Mouse (Mus musculus): ENCODE data around the gene Efna3.

Gene Efna3

DNA sequence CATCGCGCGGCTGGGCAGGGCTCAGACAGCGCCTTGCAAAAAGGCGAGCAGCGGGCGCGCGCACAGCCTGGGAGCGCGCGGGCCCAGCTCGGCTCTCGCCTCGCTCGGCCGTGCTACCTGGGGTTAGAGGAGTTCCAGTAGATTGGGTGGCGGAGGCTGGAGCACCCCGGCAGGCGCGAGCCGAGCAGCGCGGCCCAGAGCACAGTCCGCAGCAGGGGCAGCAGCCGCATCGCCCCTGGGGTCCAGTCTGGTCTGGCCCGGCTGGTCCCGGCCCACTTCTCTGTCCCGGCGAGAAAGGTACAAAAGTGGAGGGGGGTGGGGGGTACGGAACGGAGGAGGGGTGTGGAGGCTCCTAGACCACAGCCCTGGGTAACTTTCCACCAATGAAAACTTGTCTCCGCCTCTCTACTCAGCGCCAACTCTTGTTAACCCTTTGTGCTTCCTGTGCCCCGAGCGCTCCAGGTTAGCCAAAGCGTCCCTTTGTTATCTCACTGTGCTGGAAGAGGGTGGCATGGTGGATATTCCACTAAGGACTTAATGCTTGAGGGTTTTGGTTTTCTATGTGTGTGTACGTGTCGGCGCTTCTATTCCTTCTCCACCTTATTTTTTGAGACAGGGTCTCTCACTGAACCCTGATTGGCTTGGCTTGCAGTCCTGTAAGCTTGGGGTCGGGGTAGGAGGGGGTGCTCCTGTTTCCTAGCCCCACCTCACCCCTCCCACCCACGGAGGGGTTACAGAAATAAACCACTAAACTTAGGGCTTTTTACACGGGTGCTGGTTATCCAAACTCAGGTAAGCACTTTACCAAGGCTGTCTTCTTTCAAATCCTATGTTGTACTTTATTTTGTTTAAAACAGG, 15.2 kb upstream of the Efna3 start, which contains the start of gene Efna4:
Efna4 (minus strand) TSS at position 308 of the 858 bp plus-strand sequence.
- DNase-seq (ENCODE audit: inconsistent ontology term): peak; percentile 86

DNA sequence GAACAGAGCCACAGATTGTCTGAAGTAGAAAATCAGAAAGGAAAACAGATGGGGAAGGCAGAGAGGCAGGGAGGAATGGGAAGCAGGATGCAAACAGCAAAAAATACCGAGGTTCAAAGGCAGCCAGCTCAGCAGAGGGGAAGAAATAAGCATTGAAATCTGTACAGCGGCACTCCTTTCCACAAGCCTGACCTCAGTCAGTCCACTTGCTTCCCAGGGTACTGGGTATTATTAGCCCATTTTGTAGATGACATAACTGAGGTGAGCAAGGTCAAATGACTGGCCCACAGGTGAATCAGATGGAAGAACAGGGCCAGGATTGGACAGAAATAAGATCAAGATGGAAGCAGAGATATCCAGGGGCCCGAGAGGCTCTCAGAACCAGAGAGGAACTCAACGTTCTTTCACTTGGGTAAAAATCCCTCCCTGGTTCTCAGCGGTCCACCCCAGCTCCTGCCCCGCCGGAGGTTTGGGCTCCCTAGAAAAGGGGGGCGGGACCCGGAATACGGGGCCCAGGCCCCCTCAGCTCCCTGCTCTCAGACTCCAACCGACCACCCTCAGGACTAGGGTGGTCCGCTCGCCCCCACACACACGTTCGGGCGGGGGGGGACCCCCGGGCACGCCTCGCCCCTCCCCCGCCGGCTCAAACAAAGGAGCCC, 14.4 kb upstream of the Efna3 start:
- peak; percentile 24 for DNase-seq (ENCODE audit: inconsistent ontology term)

DNA sequence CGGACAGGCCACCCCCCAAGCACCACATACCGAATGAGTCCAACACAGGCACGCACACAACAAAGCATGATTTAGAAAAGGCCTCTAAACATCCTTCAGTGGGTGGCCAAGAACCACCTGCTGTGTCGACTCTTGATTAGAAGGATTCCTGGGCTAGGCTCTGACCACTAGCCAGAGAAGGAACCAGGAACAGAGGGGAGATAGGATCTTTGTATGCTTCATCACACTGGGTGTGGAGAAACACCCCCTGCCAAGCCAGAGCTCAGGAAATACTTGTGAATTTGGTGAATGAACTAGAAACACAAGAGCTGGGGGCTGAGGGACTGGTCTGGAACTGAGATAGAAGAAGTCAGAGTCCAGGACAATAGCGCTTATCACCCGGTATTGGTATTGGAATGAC, 13.8 kb upstream of the Efna3 start:
- peak; percentile 44 for DNase-seq (ENCODE audit: inconsistent ontology term)

DNA sequence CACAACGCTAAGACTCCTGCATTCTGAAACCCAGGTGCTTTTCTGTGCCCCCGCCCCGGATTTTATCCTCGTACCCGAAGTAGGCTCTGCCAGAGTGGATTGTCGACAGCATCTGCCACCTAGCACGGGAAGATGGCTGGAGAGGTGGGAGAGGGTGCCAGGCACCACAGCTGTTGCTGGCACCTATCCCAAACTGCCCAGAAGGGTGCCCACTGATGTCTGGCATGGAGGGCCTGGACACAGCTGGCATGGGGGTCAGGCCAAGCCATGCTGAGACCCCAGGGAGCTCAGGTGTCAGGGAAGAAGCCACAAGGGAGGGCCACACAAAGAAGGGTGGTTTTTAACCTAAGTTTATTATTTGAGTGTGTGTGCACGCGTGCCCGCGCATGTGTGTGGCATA, 10.3 kb upstream of the Efna3 start:
- no peak for DNase-seq (ENCODE audit: inconsistent ontology term)

DNA sequence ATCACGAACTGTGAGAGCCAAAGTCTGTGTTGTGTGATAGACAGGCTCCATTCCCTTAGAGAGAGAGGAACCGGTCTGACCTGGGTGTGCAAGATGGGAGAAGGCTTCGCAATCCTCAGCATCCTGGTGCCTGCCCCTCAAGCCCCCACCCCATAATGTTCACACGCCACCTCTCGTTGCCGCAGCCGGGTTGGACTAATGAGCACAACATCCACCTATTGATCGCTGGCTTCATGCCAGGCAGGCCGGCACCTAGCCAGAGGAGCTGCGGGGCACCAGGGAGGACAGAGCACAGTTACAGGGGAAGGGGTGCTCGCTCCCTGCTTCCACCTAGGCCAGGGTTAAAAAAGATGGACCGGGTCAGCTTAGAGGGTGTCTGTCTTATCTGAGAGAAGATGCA, 9.7 kb upstream of the Efna3 start:
- no peak for DNase-seq (ENCODE audit: inconsistent ontology term)

DNA sequence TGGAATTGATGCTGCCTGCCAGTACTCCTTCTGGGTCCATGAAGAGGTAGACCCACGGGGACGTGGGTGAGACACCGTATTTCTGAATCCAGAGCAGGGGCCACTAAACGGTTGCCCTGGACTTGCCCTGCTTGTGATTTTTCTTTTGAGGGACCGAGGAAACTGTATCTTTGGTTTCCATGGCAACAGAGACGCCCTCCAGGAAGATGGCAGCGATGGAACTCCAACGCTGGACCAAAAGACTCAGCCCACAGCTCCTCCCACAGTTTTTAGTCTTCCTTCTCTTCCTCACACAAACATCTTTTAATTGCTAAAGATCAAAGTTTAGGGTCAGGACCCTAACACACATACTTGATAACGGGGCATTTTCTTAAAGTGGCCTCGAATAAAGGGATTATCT, 9.2 kb upstream of the Efna3 start:
- DNase-seq (ENCODE audit: inconsistent ontology term): no peak

DNA sequence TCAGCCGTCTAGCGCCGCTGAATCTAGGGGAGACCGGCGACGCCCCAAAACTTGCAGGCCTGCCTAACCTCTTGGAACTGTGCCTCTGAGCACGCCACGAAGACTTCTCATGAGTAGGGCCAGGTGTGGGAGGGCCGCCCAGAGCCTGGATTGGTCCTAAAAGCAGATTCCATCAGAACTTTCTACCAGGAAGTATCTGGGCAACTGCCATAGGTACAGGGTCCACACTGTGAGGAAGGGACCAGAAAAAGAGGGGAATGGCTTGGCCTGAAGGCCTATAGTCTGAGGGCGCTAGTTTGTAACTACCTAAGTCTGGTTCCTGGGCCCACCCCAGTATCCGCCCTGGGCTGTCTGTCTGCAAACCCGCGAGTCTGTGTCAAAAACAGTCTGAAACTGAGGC, 8.8 kb upstream of the Efna3 start:
- DNase-seq (ENCODE audit: inconsistent ontology term): no peak

DNA sequence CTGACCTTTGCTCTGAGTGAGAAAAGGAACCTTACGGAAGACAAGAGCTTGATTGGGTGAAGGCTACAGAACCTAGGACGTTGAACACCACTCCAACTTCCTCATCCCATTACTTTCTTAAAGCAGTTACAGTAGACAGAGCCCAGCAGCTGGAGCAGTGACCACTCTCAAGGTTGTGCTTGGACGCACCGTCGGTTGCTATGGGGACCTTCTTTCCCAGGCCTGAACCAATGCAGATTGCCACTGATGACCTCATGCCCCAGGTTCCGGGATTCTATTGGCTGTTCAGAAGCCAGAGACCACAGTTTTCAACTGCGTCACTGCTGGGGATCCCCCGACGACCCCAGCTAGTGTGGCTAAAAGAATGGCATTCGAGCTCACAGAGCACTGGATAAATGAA, 8.2 kb upstream of the Efna3 start:
- DNase-seq (ENCODE audit: inconsistent ontology term): no peak

DNA sequence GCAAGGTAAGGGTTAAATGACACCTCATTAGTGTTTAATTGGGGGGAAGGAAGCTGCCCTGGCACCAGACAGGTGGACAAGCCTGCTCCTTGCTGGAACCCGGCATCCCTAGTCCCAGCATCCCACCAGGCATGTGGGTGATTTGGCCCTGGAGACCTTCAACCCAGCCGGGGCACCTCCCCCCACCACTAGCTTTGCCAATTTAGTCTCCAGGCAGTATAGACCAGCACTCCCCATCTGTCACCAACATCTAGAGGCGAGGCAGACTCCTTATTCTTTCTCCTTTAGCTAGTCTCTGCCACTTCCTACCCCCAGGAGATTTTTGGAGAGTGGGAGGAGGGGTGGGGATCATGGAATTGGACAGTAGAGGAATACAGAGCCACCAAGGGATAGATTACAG, 7.6 kb upstream of the Efna3 start:
- DNase-seq (ENCODE audit: inconsistent ontology term): no peak

DNA sequence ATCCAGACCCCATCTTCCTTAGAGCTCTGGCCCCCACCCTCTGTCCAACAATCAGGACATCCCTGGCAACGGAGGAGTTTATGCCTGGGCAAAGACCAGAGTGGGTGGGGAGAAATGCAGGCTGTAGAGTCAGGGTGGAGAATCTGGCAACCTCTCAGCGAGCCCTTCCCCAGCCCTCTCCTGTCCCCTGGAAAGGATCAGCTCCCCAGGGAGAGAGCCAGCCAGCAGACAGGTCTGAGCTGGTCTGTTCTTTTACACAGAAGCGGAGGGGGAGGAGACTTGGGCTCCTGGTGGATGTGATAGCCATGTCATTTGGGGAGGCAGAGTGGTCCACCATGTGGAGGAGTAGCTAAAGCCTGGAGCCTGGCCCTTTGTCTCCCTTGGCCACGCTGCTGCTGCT, 5.9 kb upstream of the Efna3 start:
- no peak for DNase-seq (ENCODE audit: inconsistent ontology term)

DNA sequence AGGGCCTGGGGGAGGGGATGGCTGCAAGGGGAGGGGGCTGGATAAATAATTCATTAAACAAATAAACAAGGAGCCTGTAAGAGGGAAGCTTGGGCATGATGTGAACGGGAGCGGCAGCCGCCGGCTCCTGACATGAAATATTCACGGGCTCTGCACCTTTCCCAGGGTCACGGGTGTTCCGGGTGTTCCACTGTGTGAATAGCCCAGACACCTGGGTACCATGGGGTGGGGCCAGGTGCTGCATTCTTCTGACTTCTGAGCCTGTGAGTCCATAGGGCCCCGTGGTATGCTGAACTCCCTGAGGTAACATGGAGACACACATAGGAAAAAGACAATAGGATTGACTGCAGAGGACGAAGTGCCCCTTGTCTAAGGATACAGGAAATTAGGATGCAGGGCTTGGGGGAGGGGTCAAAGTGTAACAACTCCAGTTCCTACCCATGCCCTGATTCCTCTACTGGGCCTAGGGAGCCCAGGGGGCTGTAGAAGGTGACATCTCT, 4.7 kb upstream of the Efna3 start:
- DNase-seq (ENCODE audit: inconsistent ontology term): no peak

DNA sequence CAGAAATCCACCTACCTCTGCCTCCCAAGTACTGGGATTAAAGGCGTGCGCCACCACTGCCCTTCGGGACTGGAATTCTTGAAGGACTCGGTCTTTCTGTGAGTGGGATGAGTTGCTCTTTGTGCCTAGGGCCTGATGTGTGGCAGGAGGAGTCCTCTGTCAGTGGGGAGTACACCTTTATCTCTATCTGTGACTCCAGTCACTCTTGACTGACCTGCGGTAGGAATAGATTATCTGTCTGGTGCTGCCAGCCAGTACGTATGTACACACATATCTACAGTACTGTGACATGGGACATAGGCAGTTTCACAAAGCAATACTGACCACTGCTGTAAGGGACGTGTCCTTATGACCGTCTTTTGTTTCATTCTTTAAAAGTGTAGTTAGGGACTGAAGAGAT, 3.1 kb upstream of the Efna3 start:
- DNase-seq (ENCODE audit: inconsistent ontology term): no peak

DNA sequence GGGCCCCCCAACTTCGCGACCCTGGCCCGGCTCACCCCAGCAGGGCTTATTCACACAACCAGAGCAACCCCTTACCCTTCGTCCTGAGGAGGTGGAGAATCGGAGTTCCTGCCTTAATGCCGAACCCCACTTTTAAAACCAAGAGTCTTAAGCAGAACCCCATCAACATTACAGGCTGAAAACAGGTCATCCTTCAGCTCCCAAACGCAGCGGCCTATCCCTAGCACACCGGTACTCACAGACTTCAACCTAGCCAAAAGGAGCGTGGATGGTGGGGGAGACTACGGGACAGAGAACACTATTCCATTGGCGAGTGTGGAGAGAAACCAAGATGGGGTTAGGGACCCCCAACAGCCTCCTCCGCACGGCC, 649 bp downstream of the Efna3 start:
- no peak for DNase-seq (ENCODE audit: inconsistent ontology term)

DNA sequence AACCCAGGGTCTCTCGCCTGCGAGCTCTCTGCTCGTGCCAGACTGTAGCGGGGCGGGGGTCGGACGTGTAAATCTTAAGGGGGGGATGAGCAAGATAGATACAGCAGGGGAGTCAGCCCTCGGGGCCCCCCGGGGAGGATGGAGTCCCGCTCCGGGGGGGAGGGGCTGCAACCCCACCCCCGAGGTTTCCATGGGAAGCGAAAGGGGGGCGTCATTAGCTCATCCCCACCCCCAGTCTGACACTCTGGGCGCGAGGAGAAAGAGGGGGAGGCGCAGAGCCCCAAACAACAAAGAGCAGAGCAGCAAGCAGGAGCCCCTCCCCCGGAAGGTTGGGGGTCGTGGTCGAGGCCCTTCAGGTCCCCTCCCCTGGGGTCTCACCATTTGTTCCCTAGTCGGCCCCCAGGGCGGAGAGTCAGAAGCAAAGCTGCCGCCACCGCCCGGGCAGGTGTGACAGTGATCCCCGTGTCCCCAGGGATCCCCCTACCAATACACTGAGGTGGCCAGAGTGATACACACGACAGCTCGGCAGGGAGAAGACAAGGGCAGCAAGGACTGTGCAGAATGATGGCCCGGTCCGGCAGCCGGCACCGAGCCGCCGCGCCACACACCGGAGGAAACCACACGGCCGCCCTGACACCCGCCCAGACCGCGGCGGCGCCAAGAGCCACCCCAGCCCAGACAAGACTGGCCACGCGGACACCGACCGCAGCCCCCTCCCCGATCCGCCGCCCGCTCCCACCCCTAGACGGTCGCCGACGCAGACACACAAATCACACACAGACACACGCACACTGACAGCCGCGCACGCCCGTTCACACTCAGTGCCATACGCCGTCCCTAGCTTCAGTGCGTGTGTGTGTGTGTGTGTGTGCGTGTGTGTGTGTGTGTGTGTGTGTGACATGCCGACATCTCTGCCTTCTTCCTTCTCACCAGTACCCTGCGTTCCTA, 1.3 kb downstream of the Efna3 start:
- DNase-seq (ENCODE audit: inconsistent ontology term): peak; percentile 29

DNA sequence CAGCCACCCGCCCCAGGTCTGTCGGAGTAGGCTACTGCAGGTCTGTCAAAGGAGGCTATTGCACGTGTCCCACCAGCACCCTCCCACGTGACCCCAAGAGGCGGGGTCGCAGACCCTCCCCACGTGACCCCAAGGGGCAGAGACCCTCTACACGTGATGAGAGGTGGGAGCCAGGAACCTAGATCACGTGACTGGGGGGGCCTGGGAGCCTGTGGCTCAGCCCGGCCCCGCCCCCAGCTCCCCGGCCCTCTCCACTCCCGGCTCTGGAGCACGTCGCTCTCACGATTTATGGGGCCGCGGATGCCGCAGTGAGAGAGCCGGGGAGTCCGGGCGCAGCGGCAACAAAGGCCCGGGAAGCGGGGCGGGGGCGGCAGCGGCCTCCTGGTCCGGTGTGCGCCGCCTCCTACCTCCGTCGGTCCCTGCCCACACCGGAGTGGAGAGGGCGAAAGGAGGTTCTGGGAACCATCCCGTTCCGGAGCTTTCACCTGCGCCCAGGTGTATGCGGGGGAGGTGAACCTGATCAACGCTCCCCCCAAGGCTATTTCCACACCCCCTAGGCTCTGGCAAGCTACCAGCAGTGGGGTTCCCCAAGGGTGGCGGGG, 2.1 kb downstream of the Efna3 start:
- DNase-seq (ENCODE audit: inconsistent ontology term): peak; percentile 49

DNA sequence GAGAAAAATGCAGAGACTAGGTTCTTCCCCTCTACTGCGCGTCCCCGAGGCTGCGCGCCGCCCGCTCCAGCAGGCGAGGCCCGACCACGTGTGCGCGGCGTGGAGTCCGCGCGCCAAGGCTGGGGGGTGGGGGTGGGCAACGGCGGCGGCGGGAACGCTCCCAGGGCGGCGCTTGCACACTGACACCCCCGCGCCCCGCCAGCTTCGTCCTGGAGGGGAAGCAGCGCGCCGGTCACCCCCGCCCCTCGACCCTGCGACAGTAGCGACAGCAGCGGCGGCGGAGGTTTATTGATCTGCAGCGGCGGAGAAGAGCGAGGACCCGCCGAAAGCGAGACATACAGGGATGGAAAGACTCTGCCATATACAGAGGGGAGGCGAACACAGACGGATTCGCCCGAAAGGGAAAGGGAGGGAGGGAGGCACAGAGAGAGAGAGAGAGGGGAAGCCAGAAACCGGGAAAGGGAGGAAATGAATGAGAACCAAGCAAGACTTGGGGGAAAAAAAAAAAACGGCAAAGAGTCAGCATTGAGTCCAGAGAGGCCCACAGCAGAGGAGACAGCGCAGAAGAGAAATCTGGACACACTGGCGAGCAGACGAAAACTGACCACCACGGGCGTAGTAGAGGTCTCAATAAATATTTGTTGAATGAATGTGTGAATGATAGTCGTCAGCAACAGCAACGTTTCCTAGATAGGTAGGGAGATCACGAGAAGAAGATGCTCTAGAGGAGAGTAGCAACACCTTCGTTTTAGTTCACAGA, 3.0 kb downstream of the Efna3 start:
- DNase-seq (ENCODE audit: inconsistent ontology term): peak; percentile 34

DNA sequence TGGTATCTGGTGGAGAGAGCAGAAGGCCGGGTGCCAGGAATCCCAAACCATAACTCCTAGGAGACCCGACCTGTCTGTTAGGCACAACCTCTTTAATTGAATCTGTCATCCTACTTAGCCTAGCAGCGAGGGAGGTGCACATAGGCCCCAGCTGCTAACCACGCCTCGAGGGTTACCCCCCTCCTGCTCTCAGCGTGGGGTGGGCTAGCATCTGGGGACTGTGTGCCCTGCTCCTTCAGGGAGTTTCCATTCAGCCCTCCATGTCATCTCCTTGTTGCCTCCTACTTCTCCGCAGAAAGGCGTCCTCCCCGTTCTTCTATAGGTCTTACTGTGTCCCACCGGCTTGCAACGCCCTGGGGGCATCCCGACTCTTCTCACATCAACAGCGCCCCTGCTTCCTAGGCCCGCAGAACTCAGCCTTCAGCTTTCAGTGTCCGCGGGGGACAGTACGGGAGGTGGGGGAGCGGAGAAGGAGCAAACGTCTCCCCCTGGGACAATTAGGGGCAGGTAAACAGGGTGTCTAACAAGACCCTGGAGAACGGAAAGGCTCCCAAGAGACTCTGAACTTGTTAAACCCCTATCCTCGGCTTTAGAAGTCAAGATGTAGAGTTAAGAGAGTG, 3.7 kb downstream of the Efna3 start:
- DNase-seq (ENCODE audit: inconsistent ontology term): no peak

DNA sequence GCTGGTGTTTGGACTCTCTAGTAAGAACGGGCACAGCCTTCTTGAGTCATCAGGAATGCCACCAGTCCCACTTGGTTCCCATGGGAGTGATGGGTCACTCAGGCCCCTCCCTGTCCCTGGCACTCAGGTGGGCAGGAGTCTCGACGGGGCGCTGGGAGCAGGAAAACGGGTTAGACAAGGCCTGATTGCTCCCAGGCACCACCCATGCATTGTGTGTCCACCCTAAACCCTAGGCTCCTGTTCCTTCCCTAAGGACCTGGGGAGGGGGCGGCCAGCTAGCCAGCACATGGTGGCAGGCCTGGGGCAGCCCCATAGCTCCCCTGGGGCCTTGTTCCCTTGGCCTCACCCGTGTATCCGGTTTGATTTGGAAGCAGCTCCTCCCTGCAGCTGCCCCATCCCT, 4.4 kb downstream of the Efna3 start:
- no peak for DNase-seq (ENCODE audit: inconsistent ontology term)

DNA sequence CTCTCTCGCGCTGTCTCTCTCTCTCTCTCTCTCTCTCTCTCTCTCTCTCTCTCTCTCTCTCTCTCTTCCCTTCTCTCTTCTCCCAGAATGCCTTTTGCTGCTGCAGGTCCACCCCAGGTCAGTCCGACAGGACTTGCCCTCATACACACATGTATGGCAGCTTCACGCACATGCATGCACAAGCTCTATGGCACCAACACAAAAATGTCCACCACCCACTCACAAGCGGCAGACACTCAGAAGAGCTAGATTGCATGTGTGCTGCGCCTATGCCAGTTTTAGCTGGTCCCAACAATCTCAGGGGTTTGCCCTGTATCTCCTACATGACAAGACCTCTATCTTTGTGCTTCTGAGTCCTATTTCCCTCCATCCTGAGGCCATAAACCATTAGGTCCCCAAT, 5.5 kb downstream of the Efna3 start:
- DNase-seq (ENCODE audit: inconsistent ontology term): no peak

DNA sequence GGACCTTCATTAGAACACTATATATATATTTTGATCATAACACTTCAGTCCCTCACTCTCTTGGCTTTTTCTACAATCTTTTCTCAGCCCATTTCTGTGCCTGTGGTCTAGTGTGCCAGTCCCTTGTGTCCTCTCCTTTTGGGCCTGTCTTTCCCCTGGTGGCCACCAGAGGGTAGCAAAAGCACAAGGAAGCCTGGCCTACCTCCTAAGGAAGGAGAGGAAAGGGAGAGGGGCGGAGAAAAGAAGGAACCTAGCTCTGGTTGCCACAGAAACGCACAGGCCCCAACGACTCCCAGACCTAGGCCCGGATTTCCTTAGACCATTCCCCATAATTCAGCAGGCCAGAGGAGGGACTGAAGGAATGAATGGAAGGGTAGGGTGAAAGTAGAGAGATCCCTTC, 5.9 kb downstream of the Efna3 start:
- peak; percentile 93 for DNase-seq (ENCODE audit: inconsistent ontology term)
